Mouse (Mus musculus): ENCODE data around the gene Cdt1. TPM values are rescaled to one million over a fixed set of nuclear protein-coding genes. Genes with fewer than 3 reads are reported as not detected.

The Cdt1 gene
- polyA plus RNA-seq, 1 experiment, result 79.5 TPM

- TF ChIP-seq MYOG (IDR thresholded peaks at IDR 0.05; ENCODE audit: control insufficient read depth, extremely low read depth, insufficient read length) (no peak), MYOD1 (IDR thresholded peaks at IDR 0.05; ENCODE audit: control insufficient read depth, insufficient read length, low read depth) (no peak), MAX (IDR thresholded peaks at IDR 0.05) (no peak), CTCF (IDR thresholded peaks at IDR 0.05; ENCODE audit: control insufficient read depth, insufficient read depth, insufficient read length) (no peak), FOSL1 (IDR thresholded peaks at IDR 0.05; ENCODE audit: insufficient read depth, low read length, poor library complexity, severe bottlenecking) (no peak), USF1 (IDR thresholded peaks at IDR 0.05; ENCODE audit: low read depth) (no peak), CEBPB (IDR thresholded peaks at IDR 0.05; ENCODE audit: low read depth) (no peak)
- peak overlapping the region; percentile 100 for H3ac ChIP-seq (ENCODE audit: control insufficient read depth, insufficient read length, low read depth)
- H3K27me3 ChIP-seq (ENCODE audit: control insufficient read depth, insufficient read depth, insufficient read length), result no peaks in the 10 kb centered on the region
- H3K36me3 ChIP-seq (ENCODE audit: control insufficient read depth, insufficient read depth), result peaks cover 6% of the 10 kb centered on the region
- H3K4me3 ChIP-seq (ENCODE audit: insufficient read depth, poor library complexity, severe bottlenecking), result peak overlapping the region; percentile 65
- H3K79me2 ChIP-seq (ENCODE audit: control insufficient read depth, insufficient read depth), result peaks cover 56% of the 10 kb centered on the region
- H3K79me3 ChIP-seq (ENCODE audit: low read depth), result peaks cover 43% of the 10 kb centered on the region
These were observed 17.4 kb upstream of the Cdt1 start for GRCm38 (mm10) chr8:122550234-122550994.

GRCm38 (mm10) chr8:122550995-122551264 is 16.9 kb upstream of the Cdt1 start:
- Histone ChIP-seq H3ac (ENCODE audit: control insufficient read depth, insufficient read length, low read depth) (peak overlapping the region; percentile 100), H3K79me3 (ENCODE audit: low read depth) (peaks cover 38% of the 10 kb centered on the region), H3K4me3 (ENCODE audit: insufficient read depth, poor library complexity, severe bottlenecking) (peak overlapping the region; percentile 65), H3K27me3 (ENCODE audit: control insufficient read depth, insufficient read depth, insufficient read length) (no peaks in the 10 kb centered on the region), H3K79me2 (ENCODE audit: control insufficient read depth, insufficient read depth) (peaks cover 51% of the 10 kb centered on the region), H3K36me3 (ENCODE audit: control insufficient read depth, insufficient read depth) (peaks cover 6% of the 10 kb centered on the region)
- TF ChIP-seq USF1 (IDR thresholded peaks at IDR 0.05; ENCODE audit: low read depth) (no peak), MAX (IDR thresholded peaks at IDR 0.05) (no peak), CTCF (IDR thresholded peaks at IDR 0.05; ENCODE audit: control insufficient read depth, insufficient read depth, insufficient read length) (no peak)

- H3K79me3 ChIP-seq (ENCODE audit: low read depth), result peaks cover 34% of the 10 kb centered on the region
- TF ChIP-seq CEBPB (IDR thresholded peaks at IDR 0.05; ENCODE audit: low read depth) (no peak), MYOG (IDR thresholded peaks at IDR 0.05; ENCODE audit: control insufficient read depth, extremely low read depth, insufficient read length) (no peak), CTCF (IDR thresholded peaks at IDR 0.05; ENCODE audit: control insufficient read depth, insufficient read depth, insufficient read length) (peak; percentile 100), USF1 (IDR thresholded peaks at IDR 0.05; ENCODE audit: low read depth) (no peak), MAX (IDR thresholded peaks at IDR 0.05) (peak; percentile 75), FOSL1 (IDR thresholded peaks at IDR 0.05; ENCODE audit: insufficient read depth, low read length, poor library complexity, severe bottlenecking) (no peak), MYOD1 (IDR thresholded peaks at IDR 0.05; ENCODE audit: control insufficient read depth, insufficient read length, low read depth) (peak; percentile 64)
- H3K79me2 ChIP-seq (ENCODE audit: control insufficient read depth, insufficient read depth), result peaks cover 46% of the 10 kb centered on the region
- peak within 1 kb of the TSS; percentile 100 for H3ac ChIP-seq (ENCODE audit: control insufficient read depth, insufficient read length, low read depth)
- H3K27me3 ChIP-seq (ENCODE audit: control insufficient read depth, insufficient read depth, insufficient read length), result no peaks in the 10 kb centered on the region
- H3K4me3 ChIP-seq (ENCODE audit: insufficient read depth, poor library complexity, severe bottlenecking), result peak within 1 kb of the TSS; percentile 65
- H3K36me3 ChIP-seq (ENCODE audit: control insufficient read depth, insufficient read depth), result peaks cover 6% of the 10 kb centered on the region
These were observed 16.4 kb upstream of the Cdt1 start, which contains the start of gene Piezo1 for GRCm38 (mm10) chr8:122551265-122552051. Gene Piezo1, minus strand, starts transcription at chr8:122551329.

GRCm38 (mm10) chr8:122554786-122555185 is 13.0 kb upstream of the Cdt1 start:
- Histone ChIP-seq H3K36me3 (ENCODE audit: control insufficient read depth, insufficient read depth) (no peaks in the 10 kb centered on the region), H3K27me3 (ENCODE audit: control insufficient read depth, insufficient read depth, insufficient read length) (no peaks in the 10 kb centered on the region), H3ac (ENCODE audit: control insufficient read depth, insufficient read length, low read depth) (no peak overlapping the region), H3K4me3 (ENCODE audit: insufficient read depth, poor library complexity, severe bottlenecking) (no peak overlapping the region), H3K79me2 (ENCODE audit: control insufficient read depth, insufficient read depth) (peaks cover 13% of the 10 kb centered on the region), H3K79me3 (ENCODE audit: low read depth) (peaks cover 8% of the 10 kb centered on the region)
- TF ChIP-seq FOSL1 (IDR thresholded peaks at IDR 0.05; ENCODE audit: insufficient read depth, low read length, poor library complexity, severe bottlenecking), result no peak
- TF ChIP-seq MYOD1 (IDR thresholded peaks at IDR 0.05; ENCODE audit: control insufficient read depth, insufficient read length, low read depth), result no peak
- TF ChIP-seq CTCF (IDR thresholded peaks at IDR 0.05; ENCODE audit: control insufficient read depth, insufficient read depth, insufficient read length), result no peak
- no peak for TF ChIP-seq MAX (IDR thresholded peaks at IDR 0.05)

- TF ChIP-seq MAX (IDR thresholded peaks at IDR 0.05) (peak; percentile 59), MYOG (IDR thresholded peaks at IDR 0.05; ENCODE audit: control insufficient read depth, extremely low read depth, insufficient read length) (no peak)
- H3K79me3 ChIP-seq (ENCODE audit: low read depth), result no peaks in the 10 kb centered on the region
- no peaks in the 10 kb centered on the region for H3K79me2 ChIP-seq (ENCODE audit: control insufficient read depth, insufficient read depth)
- peak overlapping the region; percentile 66 for H3ac ChIP-seq (ENCODE audit: control insufficient read depth, insufficient read length, low read depth)
- no peaks in the 10 kb centered on the region for H3K27me3 ChIP-seq (ENCODE audit: control insufficient read depth, insufficient read depth, insufficient read length)
- peak overlapping the region; percentile 18 for H3K4me3 ChIP-seq (ENCODE audit: insufficient read depth, poor library complexity, severe bottlenecking)
- no peaks in the 10 kb centered on the region for H3K36me3 ChIP-seq (ENCODE audit: control insufficient read depth, insufficient read depth)
These were observed 11.5 kb upstream of the Cdt1 start for GRCm38 (mm10) chr8:122556030-122557009.

Data from C2C12 (cell line).